Mouse (Mus musculus): ENCODE results near the gene Rac1.

DNA sequence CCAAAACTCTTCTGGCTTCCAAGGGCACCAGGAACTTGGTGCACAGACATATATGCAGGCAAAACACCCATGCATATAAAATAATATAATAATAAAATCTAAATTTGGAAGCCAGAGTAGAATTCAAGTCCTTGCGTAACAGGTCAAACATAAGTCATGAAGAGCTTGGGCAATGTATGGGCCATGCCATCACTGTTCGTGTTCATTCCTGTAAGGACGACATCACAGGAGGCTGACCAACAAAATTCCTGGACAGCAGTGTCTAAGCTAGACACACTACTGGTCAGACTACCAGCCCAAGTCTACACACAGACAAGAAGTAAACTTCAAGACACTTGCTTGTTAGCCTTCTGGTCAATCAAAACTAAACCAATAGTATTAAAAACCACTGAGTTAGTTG is 5.0 kb downstream of the Rac1 start:
- TF ChIP-seq CTCF (conservative IDR thresholded peaks at IDR 0.05; ENCODE audit: low read length) (no peak), NANOG (IDR thresholded peaks at IDR 0.05; ENCODE audit: borderline replicate concordance, low read length) (no peak), POU5F1 (IDR thresholded peaks at IDR 0.05; ENCODE audit: borderline replicate concordance, low read length) (no peak)

Data from E14TG2a.4 (cell line).